Mouse (Mus musculus): ENCODE data around the gene Mettl24. TPM values are rescaled to one million over a fixed set of nuclear protein-coding genes. Genes with fewer than 3 reads are reported as not detected.

The Mettl24 gene
- total RNA-seq, 2 experiments from 2014 or later, result 2.1 to 2.2 TPM

DNA sequence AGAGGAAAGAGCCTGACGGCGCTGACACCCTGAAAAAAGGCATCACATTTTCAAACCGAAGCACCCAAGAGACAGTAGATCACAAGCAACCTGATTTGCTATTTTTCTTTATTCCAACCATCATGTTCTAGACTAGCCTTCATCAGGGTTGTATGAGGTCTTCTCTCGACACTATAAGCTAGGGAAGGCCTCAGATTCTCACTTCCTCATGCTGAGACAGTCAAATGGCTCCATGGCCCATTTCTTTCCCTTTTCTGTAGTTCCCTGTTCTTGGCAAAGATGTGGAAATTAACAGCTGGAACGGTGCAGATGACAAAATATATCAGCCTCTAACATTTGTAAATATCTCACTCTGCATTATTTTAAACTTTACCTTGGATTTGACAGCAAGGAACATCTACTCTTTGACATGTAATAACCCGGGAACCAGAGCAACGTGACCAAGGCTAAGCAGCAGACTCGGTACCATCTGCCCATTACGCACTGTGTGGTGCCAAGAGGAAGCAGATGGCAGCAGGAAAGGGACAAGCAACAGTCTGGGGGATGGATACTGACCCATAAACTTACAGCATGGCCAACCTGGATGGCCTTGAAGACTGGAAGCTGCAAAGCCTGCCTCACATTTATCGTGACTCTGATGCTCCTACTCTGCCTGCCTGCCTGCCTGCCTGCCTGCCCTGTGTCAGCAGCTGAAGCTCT, 164.2 kb downstream of the Mettl24 start:
- DNase-seq (ENCODE audit: low spot score in 2 of 2), result no peak
- intact Hi-C loops (cut with DNase I), result no loop called here

DNA sequence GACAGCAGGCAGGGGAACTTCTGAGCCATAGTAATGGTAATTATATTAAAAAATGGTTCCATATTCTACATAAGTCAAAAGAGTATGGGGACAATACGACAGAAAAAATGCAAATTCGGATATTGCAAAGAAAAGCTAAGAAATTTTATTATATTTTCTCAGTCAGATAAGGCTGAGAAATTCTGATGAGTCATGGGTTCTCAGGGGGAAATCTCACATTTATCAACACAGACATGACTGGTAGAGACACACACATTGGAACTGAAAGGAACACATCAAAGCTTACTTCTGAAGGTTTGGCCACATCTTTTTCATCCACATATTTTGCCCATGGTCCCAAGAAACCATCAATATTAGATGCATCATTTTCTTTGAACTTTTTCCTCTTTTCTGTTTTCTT, 167.6 kb downstream of the Mettl24 start:
- intact Hi-C loops (cut with DNase I), result no loop called here
- no peak for DNase-seq (ENCODE audit: low spot score in 2 of 2)

DNA sequence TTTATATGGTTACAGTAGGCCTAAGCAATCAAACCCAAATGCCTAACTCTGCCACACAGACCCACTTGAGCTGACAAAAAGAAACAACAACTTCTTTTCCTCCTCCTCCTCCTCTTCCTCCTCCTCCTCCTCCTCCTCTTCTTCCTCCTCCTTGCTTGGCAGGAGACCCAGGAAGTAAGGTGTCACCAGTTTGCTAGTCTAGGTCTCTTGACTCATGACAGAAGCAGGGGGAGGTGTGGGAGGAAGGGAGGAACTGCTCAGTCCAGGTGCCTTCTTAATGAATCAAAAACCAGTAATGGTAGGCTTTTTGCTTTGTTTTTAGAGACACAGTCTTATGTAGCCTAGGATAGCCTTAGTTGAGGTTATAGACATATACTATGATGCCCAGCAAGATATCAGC, 168.1 kb downstream of the Mettl24 start:
- intact Hi-C loops (cut with DNase I), result no loop called here
- DNase-seq (ENCODE audit: low spot score in 2 of 2), result no peak

- intact Hi-C loops (cut with DNase I), result no loop called here
These were observed 172.5 kb downstream of the Mettl24 start for GRCm38 (mm10) chr10:40855616-40856015.

DNA sequence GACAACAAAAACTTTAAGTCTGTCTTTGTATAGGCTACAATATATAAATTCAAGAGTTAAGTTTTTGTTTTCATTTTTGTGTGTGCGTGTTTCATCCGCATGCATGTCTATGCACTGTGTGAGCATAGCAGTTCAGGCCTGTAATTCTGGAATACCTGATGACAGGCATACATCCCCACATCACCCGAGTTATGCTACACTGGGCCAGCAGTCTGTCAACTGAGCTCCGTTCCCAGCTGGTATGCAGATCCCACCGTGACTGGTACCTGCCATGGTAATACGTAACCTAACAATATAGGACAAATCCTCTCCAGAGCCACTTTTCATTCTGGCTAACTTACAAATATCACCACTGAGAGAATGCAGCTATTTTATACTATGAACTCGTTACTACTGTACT, 173.6 kb downstream of the Mettl24 start:
- intact Hi-C loops (cut with DNase I), result no loop called here
- no peak for DNase-seq (ENCODE audit: low spot score in 2 of 2)

More at GRCm38 (mm10) chr10:40855616-40856015, 172.5 kb downstream of the Mettl24 start:
- DNase-seq (ENCODE audit: low spot score in 2 of 2), result no peak

DNA sequence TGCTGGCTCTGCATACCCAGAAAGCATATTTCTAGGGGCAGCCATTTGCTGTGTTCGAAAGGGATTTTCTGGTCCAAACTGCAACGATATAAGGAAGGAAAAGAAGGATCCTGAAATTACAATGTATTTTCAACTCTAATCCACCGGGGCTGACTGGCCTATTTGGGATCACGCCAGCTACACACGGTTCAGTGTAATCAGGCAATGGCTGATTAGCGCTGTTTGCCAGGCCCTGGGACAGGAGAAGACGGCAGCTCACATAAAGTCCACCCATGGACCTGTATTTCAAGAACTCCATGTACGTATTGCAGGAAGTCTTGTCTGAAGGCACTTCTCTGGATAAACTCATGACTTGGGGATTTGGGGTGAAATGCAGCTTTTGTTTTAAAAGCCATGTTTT, 174.5 kb downstream of the Mettl24 start:
- no peak for DNase-seq (ENCODE audit: low spot score in 2 of 2)
- intact Hi-C loops (cut with DNase I), result no loop called here

Other genes with a start within 250 kb of the Mettl24 start
- not detected for gene Slc22a16, start 112.9 kb upstream of the Mettl24 start, total RNA-seq (2021)
- 1 to 10 TPM; 9.0 to 9.6 TPM for gene Ddo, start 53.3 kb upstream of the Mettl24 start, total RNA-seq (2021)
- gene Cdc40, start 200.0 kb downstream of the Mettl24 start, total RNA-seq (2021), result 10 to 100 TPM; 42.9 to 48.6 TPM
- gene Wasf1, start 200.2 kb downstream of the Mettl24 start, total RNA-seq (2021), result 100 to 1,000 TPM; 286 to 288 TPM

Data from left cerebral cortex, postnatal 25 days (tissue).